Mouse (Mus musculus) limb, embryonic 12.5 days (tissue): ENCODE results near the gene Zranb3. TPM values are rescaled to one million over a fixed set of nuclear protein-coding genes. Genes with fewer than 3 reads are reported as not detected.
"Not testable (repeated sequence)": the region's sequence is repeated elsewhere in the genome, so short reads cannot be mapped to it uniquely, and the experiment has no call there.

ENCODE experiments used
- ATAC-seq: fragments of 200-750 bp; cut with Nextera tagmentation; 2 replicates; pipeline ENCODE4 v1.8.0; 2017; ENCODE audit warnings: low read depth, moderate TSS enrichment; ENCODE audit not compliant: insufficient number of reproducible peaks, insufficient read depth, low FRiP score, low TSS enrichment
- H3K27ac ChIP-seq: fragments of 300-500 bp; sonication (generic); 2 replicates; pipeline ENCODE4 v1.5.1; 2016; ENCODE audit warnings: mild to moderate bottlenecking, moderate library complexity
- H3K27me3 ChIP-seq: fragments of 300-500 bp; sonication (generic); 2 replicates; pipeline ENCODE4 v1.6.1; 2016; ENCODE audit warnings: mild to moderate bottlenecking, moderate library complexity
- H3K36me3 ChIP-seq: fragments of 300-500 bp; sonication (generic); 2 replicates; pipeline ENCODE4 v1.6.1; 2016; ENCODE audit warnings: mild to moderate bottlenecking, moderate library complexity
- H3K4me1 ChIP-seq: fragments of 300-500 bp; sonication (generic); replicated peaks from 2 replicates; pipeline ENCODE4 v1.6.1; 2016
- H3K4me2 ChIP-seq: fragments of 300-500 bp; sonication (generic); 2 replicates; pipeline ENCODE4 v1.6.1; 2016; ENCODE audit warnings: mild to moderate bottlenecking, moderate library complexity
- H3K4me3 ChIP-seq: fragments of 300-500 bp; sonication (generic); replicated peaks from 2 replicates; pipeline ENCODE4 v1.5.1; 2016; ENCODE audit warnings: mild to moderate bottlenecking
- H3K9ac ChIP-seq: fragments of 300-500 bp; sonication (generic); replicated peaks from 2 replicates; pipeline ENCODE4 v1.6.1; 2016; ENCODE audit warnings: mild to moderate bottlenecking, moderate library complexity
- H3K9me3 ChIP-seq: fragments of 300-500 bp; sonication (generic); 2 replicates; pipeline ENCODE4 v1.6.1; 2016; ENCODE audit warnings: mild to moderate bottlenecking, moderate library complexity
- WGBS: fragments of 180-500 bp; shearing (Covaris S2); methylation state at CpG from one replicate; pipeline ENCODE4 v1.1.7; 2016; 5-methylcytosine and 5-hydroxymethylcytosine counted together
- polyA plus RNA-seq: library from polyadenylated mRNA; unstranded; fragments of >200 nt; fragmentation: Nextera tagmentation; extraction: Ambion mirVana; gene quantifications from 2 replicates; pipeline ENCODE4 v1.2.1, GENCODE M21; 2016

The Zranb3 gene
- polyA plus RNA-seq, result 13.8 and 14.1 TPM in 2 replicates

GRCm38 (mm10) chr1:128102641-128103461 is at the start of gene Zranb3, which contains the start of gene R3hdm1:
Gene Zranb3 (minus strand): TSS chr1:128103047.
Gene R3hdm1 (plus strand): TSS chr1:128103301.
- no peaks in the 10 kb centered on the region for H3K27me3 ChIP-seq
- H3K4me2 ChIP-seq, result peak within 1 kb of the TSS; percentile 72
- peaks cover 10% of the 10 kb centered on the region for H3K4me1 ChIP-seq
- no peaks in the 10 kb centered on the region for H3K36me3 ChIP-seq
- H3K27ac ChIP-seq, result peak within 1 kb of the TSS; percentile 91
- peak; percentile 96 for ATAC-seq
- H3K9ac ChIP-seq, result peak within 1 kb of the TSS; percentile 90
- H3K4me3 ChIP-seq, result peak within 1 kb of the TSS; percentile 88
- H3K9me3 ChIP-seq, result no peaks in the 10 kb centered on the region
- WGBS, result under 1% methylated on average over 43 of the region's 43 CpGs

- Histone ChIP-seq H3K27ac (no peak overlapping the region), H3K36me3 (no peaks in the 10 kb centered on the region), H3K9me3 (no peaks in the 10 kb centered on the region), H3K4me3 (no peak overlapping the region), H3K27me3 (no peaks in the 10 kb centered on the region), H3K9ac (no peak overlapping the region), H3K4me2 (no peak overlapping the region), H3K4me1 (no peaks in the 10 kb centered on the region)
- no peak for ATAC-seq
Measured at GRCm38 (mm10) chr1:128141737-128142136, 38.9 kb upstream of the Zranb3 start.

- no peak overlapping the region for H3K9ac ChIP-seq
- H3K4me3 ChIP-seq, result no peak overlapping the region
- H3K4me2 ChIP-seq, result no peak overlapping the region
- H3K4me1 ChIP-seq, result no peaks in the 10 kb centered on the region
- no peak overlapping the region for H3K27ac ChIP-seq
- H3K9me3 ChIP-seq, result no peaks in the 10 kb centered on the region
- no peak for ATAC-seq
- no peaks in the 10 kb centered on the region for H3K36me3 ChIP-seq
- no peaks in the 10 kb centered on the region for H3K27me3 ChIP-seq
Measured at GRCm38 (mm10) chr1:128141039-128141438, 38.2 kb upstream of the Zranb3 start.

- not testable (repeated sequence) for H3K9ac ChIP-seq, H3K36me3 ChIP-seq, H3K4me1 ChIP-seq, H3K9me3 ChIP-seq, H3K27ac ChIP-seq, H3K27me3 ChIP-seq, H3K4me3 ChIP-seq, H3K4me2 ChIP-seq, ATAC-seq
Measured at GRCm38 (mm10) chr1:128136222-128136621, 33.4 kb upstream of the Zranb3 start.

GRCm38 (mm10) chr1:128120913-128121627 is 18.2 kb upstream of the Zranb3 start:
- ATAC-seq, result no peak
- Histone ChIP-seq H3K4me2 (no peak overlapping the region), H3K4me3 (no peak overlapping the region), H3K9ac (no peak overlapping the region), H3K27ac (no peak overlapping the region), H3K27me3 (no peaks in the 10 kb centered on the region), H3K36me3 (peaks cover 3% of the 10 kb centered on the region; the same call in 1 of the 2 replicates), H3K4me1 (no peaks in the 10 kb centered on the region), H3K9me3 (no peaks in the 10 kb centered on the region)
- 94% methylated on average over 4 of the region's 4 CpGs for WGBS

GRCm38 (mm10) chr1:128103520-128104088 is 757 bp upstream of the Zranb3 start:
- Histone ChIP-seq H3K4me1 (peaks cover 10% of the 10 kb centered on the region), H3K27ac (peak overlapping the region; percentile 91), H3K9me3 (no peaks in the 10 kb centered on the region), H3K36me3 (no peaks in the 10 kb centered on the region), H3K4me2 (peak overlapping the region; percentile 72), H3K9ac (peak overlapping the region; percentile 90), H3K4me3 (peak overlapping the region; percentile 88), H3K27me3 (no peaks in the 10 kb centered on the region)
- peak; percentile 44 for ATAC-seq
- under 1% methylated on average over 44 of the region's 47 CpGs for WGBS

GRCm38 (mm10) chr1:128102251-128102640 is 601 bp downstream of the Zranb3 start:
- H3K4me3 ChIP-seq, result peak overlapping the region; percentile 88
- peak; percentile 16 for ATAC-seq
- H3K27me3 ChIP-seq, result no peaks in the 10 kb centered on the region
- H3K36me3 ChIP-seq, result no peaks in the 10 kb centered on the region
- H3K9ac ChIP-seq, result peak overlapping the region; percentile 47
- WGBS, result under 1% methylated on average over 15 of the region's 15 CpGs
- H3K9me3 ChIP-seq, result no peaks in the 10 kb centered on the region
- H3K27ac ChIP-seq, result peak overlapping the region; percentile 32; the same call in 1 of the 2 replicates
- H3K4me2 ChIP-seq, result peak overlapping the region; percentile 57
- H3K4me1 ChIP-seq, result peaks cover 10% of the 10 kb centered on the region

GRCm38 (mm10) chr1:128098309-128098708 is 4.5 kb downstream of the Zranb3 start:
- Histone ChIP-seq H3K4me1 (0 out of 2 replicates have a peak, but pooled peaks cover 2% of the 10 kb centered on the region), H3K4me3 (no peak overlapping the region)
- WGBS, result 96% methylated on average over 1 of the region's 1 CpGs

GRCm38 (mm10) chr1:128094686-128095085 is 8.2 kb downstream of the Zranb3 start:
- WGBS, result 100% methylated on average over 1 of the region's 2 CpGs
- Histone ChIP-seq H3K4me1 (no peaks in the 10 kb centered on the region), H3K27ac (no peak overlapping the region), H3K27me3 (no peaks in the 10 kb centered on the region), H3K9ac (no peak overlapping the region), H3K9me3 (no peaks in the 10 kb centered on the region), H3K36me3 (peaks cover 16% of the 10 kb centered on the region), H3K4me3 (no peak overlapping the region), H3K4me2 (no peak overlapping the region)
- ATAC-seq, result no peak

More at GRCm38 (mm10) chr1:128098309-128098708, 4.5 kb downstream of the Zranb3 start:
- H3K27ac ChIP-seq, result no peak overlapping the region
- no peak overlapping the region for H3K9ac ChIP-seq
- H3K9me3 ChIP-seq, result no peaks in the 10 kb centered on the region
- ATAC-seq, result no peak
- H3K27me3 ChIP-seq, result no peaks in the 10 kb centered on the region
- no peak overlapping the region for H3K4me2 ChIP-seq
- no peaks in the 10 kb centered on the region for H3K36me3 ChIP-seq

GRCm38 (mm10) chr1:128082800-128083199 is 20.0 kb downstream of the Zranb3 start:
- no peaks in the 10 kb centered on the region for H3K27me3 ChIP-seq
- H3K9ac ChIP-seq, result no peak overlapping the region
- H3K4me2 ChIP-seq, result no peak overlapping the region
- H3K4me1 ChIP-seq, result no peaks in the 10 kb centered on the region
- H3K9me3 ChIP-seq, result no peaks in the 10 kb centered on the region
- WGBS, result 85% methylated on average over 7 of the region's 7 CpGs
- H3K27ac ChIP-seq, result no peak overlapping the region
- no peak for ATAC-seq
- H3K36me3 ChIP-seq, result 0 out of 2 replicates have a peak, but pooled peaks cover 3% of the 10 kb centered on the region
- no peak overlapping the region for H3K4me3 ChIP-seq

GRCm38 (mm10) chr1:128081873-128082272 is 21.0 kb downstream of the Zranb3 start:
- 96% methylated on average over 7 of the region's 7 CpGs for WGBS
- H3K9ac ChIP-seq, result no peak overlapping the region
- H3K4me3 ChIP-seq, result no peak overlapping the region
- no peak overlapping the region for H3K27ac ChIP-seq
- no peak overlapping the region for H3K4me2 ChIP-seq
- ATAC-seq, result no peak
- H3K4me1 ChIP-seq, result no peaks in the 10 kb centered on the region
- H3K27me3 ChIP-seq, result no peaks in the 10 kb centered on the region
- 0 out of 2 replicates have a peak, but pooled peaks cover 3% of the 10 kb centered on the region for H3K36me3 ChIP-seq
- no peaks in the 10 kb centered on the region for H3K9me3 ChIP-seq
